Mouse (Mus musculus) liver, embryonic 14.5 days (tissue): Measurements from ENCODE around the gene Sys1. TPM values are rescaled to one million over a fixed set of nuclear protein-coding genes. Genes with fewer than 3 reads are reported as not detected.

Experiments used
- ATAC-seq: fragments of 200-750 bp; cut with Nextera tagmentation; 2 replicates; pipeline ENCODE4 v1.8.0; 2017; ENCODE audit warnings: moderate number of reproducible peaks, mild to moderate bottlenecking, moderate library complexity; ENCODE audit not compliant: insufficient read depth
- DNase-seq, 3 experiments: peaks; one replicate each; pipeline ENCODE4 v3.0.0-alpha.2; 2012 to 2013; ENCODE audit warnings: low read depth in 3 of 3, low spot score in 3 of 3
- H3K27ac ChIP-seq: fragments of 300-500 bp; sonication (generic); 2 replicates; pipeline ENCODE4 v1.5.1; 2014; ENCODE audit warnings: moderate library complexity, mild to moderate bottlenecking, control low read depth, inconsistent platforms
- H3K27me3 ChIP-seq: fragments of 300-500 bp; sonication (generic); 2 replicates; pipeline ENCODE4 v1.6.1; 2014; ENCODE audit warnings: mild to moderate bottlenecking, low read length, moderate library complexity; ENCODE audit not compliant: control insufficient read depth, insufficient read depth
- H3K36me3 ChIP-seq: fragments of 300-500 bp; sonication (generic); replicated peaks from 2 replicates; pipeline ENCODE4 v1.6.1; 2014; ENCODE audit warnings: low read depth; ENCODE audit not compliant: control insufficient read depth, insufficient read depth
- H3K4me1 ChIP-seq, 2 experiments: fragments of 200-500 bp in 1 of 2; fragments of 300-500 bp in 1 of 2; sonication (generic) in 1 of 2; replicated peaks; 2 replicates each; pipeline ENCODE4 v1.6.1; 2012 to 2014; ENCODE audit warnings: antibody characterized with exemption in 1 of 2, inconsistent platforms in 1 of 2, low read length in 1 of 2; ENCODE audit not compliant: control insufficient read depth in 2 of 2, insufficient read depth in 2 of 2
- H3K4me2 ChIP-seq: fragments of 300-500 bp; sonication (generic); 2 replicates; pipeline ENCODE4 v1.6.1; 2014; ENCODE audit warnings: low read depth, mild to moderate bottlenecking, control low read depth, moderate library complexity
- H3K4me3 ChIP-seq, 2 experiments: fragments of 200-500 bp in 1 of 2; fragments of 300-500 bp in 1 of 2; sonication (generic) in 1 of 2; 2 replicates each; pipeline ENCODE4 v1.5.1; 2012 to 2014; ENCODE audit warnings: low read depth in 2 of 2, low read length in 2 of 2, mild to moderate bottlenecking in 2 of 2, control low read depth in 1 of 2, inconsistent platforms in 1 of 2, moderate library complexity in 1 of 2; ENCODE audit not compliant: insufficient read depth in 1 of 2
- H3K9ac ChIP-seq: fragments of 300-500 bp; sonication (generic); replicated peaks from 2 replicates; pipeline ENCODE4 v1.6.1; 2014; ENCODE audit warnings: mild to moderate bottlenecking, control low read depth, moderate library complexity
- H3K9me3 ChIP-seq: fragments of 300-500 bp; sonication (generic); 2 replicates; pipeline ENCODE4 v1.6.1; 2016; ENCODE audit warnings: low read length, mixed read lengths; ENCODE audit not compliant: control insufficient read depth
- CTCF ChIP-seq: IDR thresholded peaks from 2 replicates; pipeline ENCODE4 v1.5.1; 2016; ENCODE audit warnings: antibody characterized with exemption, low read depth, control low read depth
- EP300 ChIP-seq: IDR thresholded peaks from 2 replicates; pipeline ENCODE4 v1.6.1; 2016; ENCODE audit warnings: antibody characterized with exemption, low read depth
- WGBS: fragments of 180-500 bp; shearing (Covaris S2); extraction: QIAGEN DNeasy Blood & Tissue Kit; methylation state at CpG from one replicate; pipeline ENCODE4 v1.1.7; 2014; ENCODE audit not compliant: insufficient replicate concordance; 5-methylcytosine and 5-hydroxymethylcytosine counted together
- polyA plus RNA-seq, 2 experiments: library from polyadenylated mRNA; depleted of rRNA in 1 of 2; stranded (reverse) in 1 of 2; unstranded in 1 of 2; fragments of >200 nt; fragmentation: Nextera tagmentation in 1 of 2; extraction: Ambion mirVana in 1 of 2; gene quantifications; 2 replicates each; pipeline versions ENCODE4 v1.2.1 to v1.2.3; 2012 to 2014

The Sys1 gene
- polyA plus RNA-seq, 2 experiments = 15.9 to 30.7 TPM

DNA sequence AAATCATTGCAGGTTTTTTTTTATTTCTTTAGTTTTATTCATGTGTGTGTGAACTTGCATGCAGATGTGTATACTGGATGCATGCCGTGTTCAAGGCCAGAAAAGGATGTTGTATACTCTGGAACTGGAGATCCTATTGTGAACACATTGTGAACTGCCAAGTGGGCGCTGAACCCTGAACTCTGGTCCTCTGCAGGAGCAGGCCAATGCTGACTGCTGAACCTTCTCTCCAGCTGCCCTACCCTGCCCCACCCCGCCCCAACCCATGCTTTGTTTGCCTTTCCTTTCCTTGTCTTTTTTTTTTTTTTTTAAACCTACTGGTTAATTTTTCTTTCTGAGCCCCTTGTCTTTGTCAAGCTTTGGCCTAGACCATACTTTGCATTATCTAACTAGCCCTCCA lies 58.2 kb downstream of the Sys1 start:
- no peaks in the 10 kb centered on the region for H3K9me3 ChIP-seq
- 55% methylated on average over 3 of the region's 3 CpGs for WGBS
- DNase-seq = no peak
- TF ChIP-seq EP300 = no peak
- TF ChIP-seq CTCF = no peak
- H3K4me3 ChIP-seq = no peak overlapping the region
- H3K27ac ChIP-seq = no peak overlapping the region
- H3K27me3 ChIP-seq = no peaks in the 10 kb centered on the region
- ATAC-seq = no peak
- peaks cover 0 to 9% of the 10 kb centered on the region in 2 experiments; a peak in 1 of 4 replicates for H3K4me1 ChIP-seq
- H3K4me2 ChIP-seq = no peak overlapping the region
- no peaks in the 10 kb centered on the region for H3K36me3 ChIP-seq
- no peak overlapping the region for H3K9ac ChIP-seq

DNA sequence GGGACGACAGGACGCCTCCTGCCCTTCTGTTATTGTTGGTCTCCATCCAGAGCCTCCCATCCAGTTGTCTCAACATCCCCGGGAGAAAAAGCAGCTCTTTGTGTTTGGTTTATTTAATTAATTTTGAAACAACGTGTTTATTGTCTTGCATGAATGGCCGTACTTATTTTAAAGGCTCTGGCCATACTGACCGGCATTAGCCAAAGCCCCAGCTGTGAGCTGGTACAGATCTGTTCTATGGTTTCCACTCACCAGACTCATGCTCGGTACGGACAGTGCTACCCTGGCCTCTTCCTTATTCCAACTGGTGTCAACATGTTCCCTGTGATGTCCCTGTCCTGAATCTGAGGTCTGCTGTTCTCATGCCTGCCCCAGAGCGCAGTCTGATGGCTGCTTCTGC lies 59.1 kb downstream of the Sys1 start:
- ATAC-seq = no peak
- no peak overlapping the region for H3K9ac ChIP-seq
- peaks cover 0 to 9% of the 10 kb centered on the region in 2 experiments; a peak in 2 of 4 replicates for H3K4me1 ChIP-seq
- no peaks in the 10 kb centered on the region for H3K36me3 ChIP-seq
- H3K27me3 ChIP-seq = no peaks in the 10 kb centered on the region
- TF ChIP-seq EP300 (no peak), CTCF (no peak)
- no peak overlapping the region for H3K4me2 ChIP-seq
- no peaks in the 10 kb centered on the region for H3K9me3 ChIP-seq
- DNase-seq = no peak
- H3K4me3 ChIP-seq = no peak overlapping the region
- no peak overlapping the region for H3K27ac ChIP-seq
- WGBS = 67% methylated on average over 9 of the region's 9 CpGs

DNA sequence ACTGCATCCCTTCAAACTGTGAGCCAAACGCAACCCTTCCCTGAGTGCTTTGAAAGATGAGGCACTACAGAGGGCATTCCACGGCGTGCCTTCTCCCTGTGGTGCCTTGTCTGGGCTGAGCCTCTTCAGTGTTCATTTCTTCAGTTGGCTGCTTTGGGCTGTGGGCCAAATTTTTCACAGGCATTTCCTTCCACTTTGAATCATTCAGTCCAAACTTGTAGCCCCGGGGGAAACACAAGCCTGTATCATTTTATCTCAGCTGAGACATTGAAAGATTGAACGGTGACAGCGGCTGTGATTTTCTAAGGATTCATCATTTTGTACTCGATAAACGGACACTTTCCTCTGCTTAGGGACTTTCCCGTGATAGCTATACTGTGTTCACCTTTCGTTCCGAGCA lies 59.8 kb downstream of the Sys1 start:
- Histone ChIP-seq H3K27me3 (no peaks in the 10 kb centered on the region), H3K4me1 (peaks cover 0 to 9% of the 10 kb centered on the region in 2 experiments; a peak in 2 of 4 replicates), H3K36me3 (no peaks in the 10 kb centered on the region), H3K4me2 (no peak overlapping the region), H3K27ac (no peak overlapping the region), H3K9me3 (no peaks in the 10 kb centered on the region), H3K9ac (no peak overlapping the region), H3K4me3 (no peak overlapping the region)
- ATAC-seq (no peak), DNase-seq (no peak)
- WGBS = 73% methylated on average over 11 of the region's 11 CpGs
- no peak for TF ChIP-seq EP300
- no peak for TF ChIP-seq CTCF

DNA sequence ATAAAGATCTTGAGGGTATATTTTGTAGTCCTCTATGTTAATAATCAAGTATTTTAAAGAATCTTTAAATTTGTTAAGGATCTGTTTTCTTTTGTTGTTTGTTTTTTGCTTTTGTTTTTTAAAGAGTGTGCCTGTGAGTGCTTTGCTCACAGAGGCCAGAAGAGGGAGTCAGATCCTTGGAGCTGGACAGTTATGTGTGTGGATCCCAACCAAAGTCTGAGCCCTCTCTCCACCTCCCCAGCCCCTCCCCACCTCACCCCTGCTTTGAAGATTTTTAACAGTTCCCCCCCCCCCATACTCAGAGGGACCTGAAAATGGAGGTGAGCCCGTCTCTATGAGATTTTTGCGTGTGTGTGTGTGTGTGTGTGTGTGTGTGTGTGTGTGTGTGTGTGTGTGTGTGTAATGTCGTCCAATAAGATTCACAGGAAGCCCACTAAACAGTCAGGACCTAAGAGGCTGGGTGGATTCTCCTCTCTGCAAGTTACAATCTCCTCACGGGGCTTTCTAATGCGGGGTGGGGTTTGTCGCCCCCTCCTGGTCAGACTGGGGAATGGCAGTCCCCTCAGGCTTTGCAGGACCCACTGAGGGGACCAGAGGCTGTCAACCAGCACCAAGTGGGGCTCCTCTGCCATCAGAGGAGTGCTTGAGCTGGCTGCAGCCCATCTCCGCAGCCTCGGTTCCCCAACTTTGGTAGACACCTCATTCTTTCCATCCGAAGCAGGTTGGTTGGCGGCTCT lies 60.9 kb downstream of the Sys1 start:
- no peaks in the 10 kb centered on the region for H3K36me3 ChIP-seq
- no peak overlapping the region for H3K9ac ChIP-seq
- 27% methylated on average over 9 of the region's 10 CpGs for WGBS
- H3K9me3 ChIP-seq = no peaks in the 10 kb centered on the region
- ATAC-seq (no peak), DNase-seq (no peak)
- H3K4me2 ChIP-seq = no peak overlapping the region
- peaks cover 0 to 5% of the 10 kb centered on the region in 2 experiments; a peak in 2 of 4 replicates for H3K4me1 ChIP-seq
- no peak overlapping the region for H3K4me3 ChIP-seq
- no peaks in the 10 kb centered on the region for H3K27me3 ChIP-seq
- H3K27ac ChIP-seq = no peak overlapping the region
- TF ChIP-seq CTCF = peak; percentile 94
- no peak for TF ChIP-seq EP300

GRCm38 (mm10) chr2:164518266-164519170 lies 61.8 kb downstream of the Sys1 start:
- H3K9me3 ChIP-seq = no peaks in the 10 kb centered on the region
- H3K36me3 ChIP-seq = no peaks in the 10 kb centered on the region
- H3K27me3 ChIP-seq = no peaks in the 10 kb centered on the region
- no peaks in the 10 kb centered on the region; a peak in 1 of 4 replicates for H3K4me1 ChIP-seq
- WGBS = 41% methylated on average over 11 of the region's 11 CpGs
- ATAC-seq = no peak
- H3K9ac ChIP-seq = no peak overlapping the region
- no peak for DNase-seq
- no peak overlapping the region for H3K4me3 ChIP-seq
- no peak overlapping the region for H3K27ac ChIP-seq
- TF ChIP-seq CTCF = no peak
- TF ChIP-seq EP300 = no peak
- no peak overlapping the region for H3K4me2 ChIP-seq
